Mouse (Mus musculus) liver, embryonic 12.5 days (tissue): Measurements from ENCODE around the gene Tnfaip6. TPM values are rescaled to one million over a fixed set of nuclear protein-coding genes. Genes with fewer than 3 reads are reported as not detected.

Experiments used
- polyA plus RNA-seq: library from polyadenylated mRNA; unstranded; fragments of >200 nt; fragmentation: Nextera tagmentation; extraction: Ambion mirVana; gene quantifications from 2 replicates; pipeline ENCODE4 v1.2.1, GENCODE M21; 2016

Tnfaip6 gene
- polyA plus RNA-seq, 1 experiment from 2014 or later = 0.45 TPM

Other genes starting within 250 kb of the Tnfaip6 start
- 25.3 and 27.3 TPM in 2 replicates for gene Rbm43, start 102.8 kb upstream of the Tnfaip6 start, polyA plus RNA-seq
- gene Nmi, start 64.5 kb upstream of the Tnfaip6 start, polyA plus RNA-seq = 9.0 and 10.0 TPM in 2 replicates
- 33.8 and 35.9 TPM in 2 replicates for gene Rif1, start 34.8 kb downstream of the Tnfaip6 start, polyA plus RNA-seq